Mouse (Mus musculus): ENCODE measurements around the gene Armc9. TPM values are rescaled to one million over a fixed set of nuclear protein-coding genes. Genes with fewer than 3 reads are reported as not detected.

The Armc9 gene
- polyA plus RNA-seq, 1 experiment from 2014 or later: 15.2 TPM

DNA sequence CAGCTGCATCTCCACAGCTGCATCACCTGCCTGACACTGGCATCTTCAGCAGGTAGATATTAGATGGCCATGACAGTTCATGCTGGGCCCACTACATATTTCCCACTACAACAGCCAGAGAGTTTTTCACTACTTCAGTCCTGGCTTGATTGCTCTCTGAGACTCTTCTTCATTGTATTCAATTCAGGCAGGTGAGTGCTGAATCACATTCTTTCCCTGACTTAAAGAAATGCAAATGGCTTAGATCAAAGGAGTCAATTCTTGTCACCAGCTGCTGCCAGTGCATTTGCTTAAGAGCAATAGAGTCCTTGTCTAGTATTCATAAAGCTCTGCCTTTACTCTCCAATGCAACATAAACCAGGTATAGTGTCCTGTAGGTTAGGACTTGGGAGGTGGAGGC is 46.7 kb downstream of the Armc9 start:
- Histone ChIP-seq H3K9ac (no peak overlapping the region), H3K27me3 (replicated peaks) (no peaks in the 10 kb centered on the region), H3K36me3 (peaks cover 73% of the 10 kb centered on the region), H3K4me1 (no peaks in the 10 kb centered on the region), H3K4me3 (no peak overlapping the region), H3K9me3 (replicated peaks) (no peaks in the 10 kb centered on the region), H3K4me2 (no peak overlapping the region), H3K27ac (no peak overlapping the region)
- no peak for ATAC-seq

DNA sequence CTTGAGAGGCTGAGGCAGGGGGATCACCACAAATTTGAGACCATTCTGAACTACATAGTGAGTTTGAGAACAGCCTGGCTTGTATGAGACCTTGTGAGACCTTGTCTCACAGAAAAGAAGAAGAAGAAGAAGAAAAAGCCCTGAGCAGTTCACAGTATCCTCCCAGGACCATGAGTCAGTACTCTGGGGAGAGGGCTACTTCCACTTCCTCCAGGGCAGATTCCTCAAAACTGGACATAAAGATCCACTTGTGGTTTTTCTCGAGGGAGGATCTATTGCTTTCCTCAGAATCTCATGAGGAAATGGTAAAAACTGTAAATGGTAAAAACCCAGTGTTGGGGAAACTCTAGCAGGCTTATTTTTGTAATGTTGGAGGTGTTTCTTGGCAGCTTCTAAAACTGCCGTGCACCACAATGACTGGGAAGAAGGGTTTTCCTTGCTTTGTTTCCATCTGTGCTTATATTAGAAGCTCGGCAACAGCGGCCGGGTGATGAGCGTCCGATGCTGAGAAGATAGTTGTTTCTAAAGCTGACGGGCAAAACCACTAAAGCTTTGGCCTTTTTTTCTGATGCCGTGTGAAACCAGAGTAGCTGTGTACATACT is 48.1 kb downstream of the Armc9 start:
- no peak overlapping the region for H3K9ac ChIP-seq
- H3K4me1 ChIP-seq: no peaks in the 10 kb centered on the region
- H3K27me3 ChIP-seq (replicated peaks): no peaks in the 10 kb centered on the region
- no peak overlapping the region for H3K4me3 ChIP-seq
- H3K36me3 ChIP-seq: peaks cover 77% of the 10 kb centered on the region
- no peaks in the 10 kb centered on the region for H3K9me3 ChIP-seq (replicated peaks)
- no peak overlapping the region for H3K27ac ChIP-seq
- 76% methylated on average over 9 of the region's 9 CpGs for WGBS (ENCODE audit: insufficient replicate concordance)
- ATAC-seq: no peak
- no peak overlapping the region for H3K4me2 ChIP-seq

DNA sequence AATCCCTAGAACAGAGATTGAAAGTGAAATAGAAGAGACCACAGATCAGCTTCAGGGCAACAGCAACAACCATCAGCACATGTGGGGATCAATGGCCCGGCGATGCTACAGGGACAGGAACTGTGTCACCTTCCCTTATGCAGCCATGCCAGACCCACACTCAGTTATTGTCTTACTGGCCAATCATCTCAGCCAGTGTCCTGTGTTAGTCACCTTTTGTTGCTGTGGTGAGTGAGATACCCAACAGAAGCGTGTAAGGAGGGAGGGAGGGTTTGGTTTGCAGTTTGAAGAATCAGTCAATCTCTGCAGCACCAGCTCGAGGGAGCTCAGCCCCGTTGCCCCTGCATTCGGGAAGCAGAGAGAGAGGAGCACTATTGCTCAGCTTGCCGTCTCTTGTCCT is 56.1 kb downstream of the Armc9 start:
- Histone ChIP-seq H3K4me3 (no peak overlapping the region), H3K4me1 (peaks cover 48% of the 10 kb centered on the region), H3K9me3 (replicated peaks) (no peaks in the 10 kb centered on the region), H3K36me3 (peaks cover 32% of the 10 kb centered on the region), H3K4me2 (peak overlapping the region; percentile 56), H3K27ac (0 out of 2 replicates have a peak overlapping the region, but pooled peaks have one; percentile 76), H3K9ac (no peak overlapping the region), H3K27me3 (replicated peaks) (no peaks in the 10 kb centered on the region)
- WGBS (ENCODE audit: insufficient replicate concordance): 76% methylated on average over 7 of the region's 7 CpGs
- no peak for ATAC-seq

DNA sequence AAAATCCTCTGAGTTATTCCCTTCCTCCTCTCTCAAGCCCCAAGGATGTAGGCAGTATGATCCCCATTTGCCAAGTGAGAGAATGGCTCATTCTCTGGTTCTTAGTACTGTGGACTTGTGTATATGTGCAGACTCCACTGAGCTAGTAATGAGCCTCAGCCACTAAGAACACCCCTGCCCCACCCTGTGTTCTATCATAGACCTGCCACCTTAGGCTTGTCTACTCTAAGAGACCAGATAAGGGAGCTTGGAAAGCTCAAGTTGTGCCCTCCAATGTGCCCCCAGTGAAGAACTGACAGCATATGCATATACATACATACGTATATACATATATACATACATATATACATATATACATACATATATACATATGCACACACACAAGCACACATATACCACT is 56.9 kb downstream of the Armc9 start:
- Histone ChIP-seq H3K9me3 (replicated peaks) (no peaks in the 10 kb centered on the region), H3K4me3 (0 out of 2 replicates have a peak overlapping the region, but pooled peaks have one; percentile 8), H3K36me3 (peaks cover 34% of the 10 kb centered on the region), H3K4me2 (peak overlapping the region; percentile 56), H3K27me3 (replicated peaks) (no peaks in the 10 kb centered on the region), H3K27ac (peak overlapping the region; percentile 76), H3K4me1 (peaks cover 52% of the 10 kb centered on the region), H3K9ac (peak overlapping the region; percentile 32)
- 30% methylated on average over 1 of the region's 1 CpGs for WGBS (ENCODE audit: insufficient replicate concordance)
- peak; percentile 96 for ATAC-seq

DNA sequence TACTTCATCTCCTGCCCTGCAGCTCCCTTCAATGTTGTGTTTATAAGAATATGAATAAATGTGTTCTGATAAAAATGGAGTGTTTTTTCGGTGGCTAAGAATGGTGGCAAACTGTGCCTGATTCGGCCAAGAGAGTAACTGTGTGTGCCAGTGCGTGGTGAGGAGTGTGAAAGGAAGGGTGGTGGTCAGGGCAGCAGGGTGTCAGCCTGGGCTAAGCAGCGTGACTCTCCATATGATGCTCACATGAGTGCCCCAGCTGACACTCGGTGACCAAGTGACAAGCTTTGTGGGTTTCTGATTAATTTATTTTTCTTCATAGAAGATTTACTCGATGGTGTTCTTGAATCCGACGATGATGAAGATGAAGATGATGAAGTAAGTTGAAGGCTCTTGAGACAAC is 58.2 kb downstream of the Armc9 start:
- H3K4me3 ChIP-seq: no peak overlapping the region
- no peaks in the 10 kb centered on the region for H3K27me3 ChIP-seq (replicated peaks)
- H3K27ac ChIP-seq: no peak overlapping the region
- peaks cover 31% of the 10 kb centered on the region for H3K36me3 ChIP-seq
- no peaks in the 10 kb centered on the region for H3K9me3 ChIP-seq (replicated peaks)
- H3K4me1 ChIP-seq: peaks cover 52% of the 10 kb centered on the region
- H3K4me2 ChIP-seq: no peak overlapping the region
- no peak for ATAC-seq
- H3K9ac ChIP-seq: no peak overlapping the region
- WGBS (ENCODE audit: insufficient replicate concordance): 88% methylated on average over 8 of the region's 8 CpGs

DNA sequence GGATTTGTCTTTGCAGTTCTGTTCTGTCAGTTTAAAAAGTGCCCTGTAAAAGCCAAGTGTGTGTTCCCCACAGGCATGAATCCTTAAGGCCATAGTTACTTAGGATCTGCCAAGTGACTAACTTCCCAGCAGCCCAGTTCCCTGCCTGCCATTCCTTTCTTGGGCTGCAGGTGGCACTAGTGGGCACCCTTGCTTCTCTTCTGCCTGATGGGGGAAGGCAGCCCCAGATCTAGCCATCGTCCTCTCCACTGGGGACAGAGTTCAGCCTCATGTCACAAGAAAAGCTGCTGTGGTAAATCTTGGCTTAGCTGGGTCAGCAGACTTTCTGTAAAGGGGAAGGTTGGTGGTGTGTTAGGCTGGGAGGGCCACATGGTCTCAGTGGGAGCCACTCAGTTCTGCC is 59.6 kb downstream of the Armc9 start:
- WGBS (ENCODE audit: insufficient replicate concordance): 4% methylated on average over 1 of the region's 1 CpGs
- H3K9ac ChIP-seq: no peak overlapping the region
- H3K4me3 ChIP-seq: no peak overlapping the region
- no peaks in the 10 kb centered on the region for H3K27me3 ChIP-seq (replicated peaks)
- H3K4me2 ChIP-seq: no peak overlapping the region
- peaks cover 17% of the 10 kb centered on the region for H3K36me3 ChIP-seq
- no peaks in the 10 kb centered on the region for H3K9me3 ChIP-seq (replicated peaks)
- H3K4me1 ChIP-seq: peaks cover 52% of the 10 kb centered on the region
- H3K27ac ChIP-seq: 0 out of 2 replicates have a peak overlapping the region, but pooled peaks have one; percentile 25
- peak; percentile 35; the same call in 1 of the 2 replicates for ATAC-seq

DNA sequence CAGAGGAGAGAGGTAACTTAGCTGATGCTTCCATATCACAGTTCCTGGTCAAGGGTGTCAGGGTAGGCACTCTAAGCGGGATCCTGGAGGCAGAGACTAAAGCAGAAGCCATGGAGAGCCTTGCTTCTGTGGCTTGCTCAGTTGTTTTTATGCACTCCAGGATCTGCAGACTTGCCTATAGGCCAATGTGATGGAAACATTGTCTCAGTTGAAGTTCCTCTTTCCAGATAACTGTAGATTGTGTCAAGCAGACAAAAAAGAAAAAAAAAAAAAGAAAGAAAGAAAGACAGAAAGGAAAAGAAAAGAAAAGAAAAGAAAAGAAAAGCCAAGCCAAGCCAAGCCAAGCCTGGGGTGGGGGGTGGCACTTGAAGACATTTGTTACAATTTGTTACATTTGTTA is 60.7 kb downstream of the Armc9 start:
- Histone ChIP-seq H3K4me1 (peaks cover 49% of the 10 kb centered on the region), H3K27me3 (replicated peaks) (no peaks in the 10 kb centered on the region), H3K4me2 (no peak overlapping the region), H3K4me3 (no peak overlapping the region), H3K27ac (no peak overlapping the region), H3K36me3 (peaks cover 13% of the 10 kb centered on the region; the same call in 1 of the 2 replicates), H3K9me3 (replicated peaks) (no peaks in the 10 kb centered on the region), H3K9ac (no peak overlapping the region)
- 73% methylated on average over 1 of the region's 1 CpGs for WGBS (ENCODE audit: insufficient replicate concordance)
- ATAC-seq: no peak

DNA sequence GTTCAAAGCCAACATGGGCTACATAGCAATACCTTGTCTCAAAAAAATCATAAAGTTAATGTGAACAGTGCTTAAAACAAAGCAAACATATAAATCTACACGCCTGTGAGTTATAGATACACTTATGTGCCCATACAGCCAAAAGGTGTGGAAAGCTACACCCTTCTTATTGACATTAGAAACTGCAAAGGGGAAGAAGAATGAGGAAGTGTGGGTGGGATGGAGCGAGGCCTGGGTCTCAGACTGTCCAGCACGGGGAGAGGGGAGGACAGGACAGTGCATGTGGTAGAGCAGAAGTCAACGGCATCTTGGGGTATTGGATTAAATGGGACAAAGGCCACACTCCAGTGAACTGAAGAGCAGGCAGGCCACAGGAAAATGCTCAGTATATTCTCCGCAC is 61.8 kb downstream of the Armc9 start:
- H3K27ac ChIP-seq: no peak overlapping the region
- H3K4me1 ChIP-seq: peaks cover 38% of the 10 kb centered on the region
- H3K27me3 ChIP-seq (replicated peaks): no peaks in the 10 kb centered on the region
- H3K9ac ChIP-seq: no peak overlapping the region
- H3K4me3 ChIP-seq: no peak overlapping the region
- no peaks in the 10 kb centered on the region for H3K9me3 ChIP-seq (replicated peaks)
- 62% methylated on average over 5 of the region's 5 CpGs for WGBS (ENCODE audit: insufficient replicate concordance)
- no peak for ATAC-seq
- H3K36me3 ChIP-seq: peaks cover 13% of the 10 kb centered on the region; the same call in 1 of the 2 replicates
- H3K4me2 ChIP-seq: no peak overlapping the region

DNA sequence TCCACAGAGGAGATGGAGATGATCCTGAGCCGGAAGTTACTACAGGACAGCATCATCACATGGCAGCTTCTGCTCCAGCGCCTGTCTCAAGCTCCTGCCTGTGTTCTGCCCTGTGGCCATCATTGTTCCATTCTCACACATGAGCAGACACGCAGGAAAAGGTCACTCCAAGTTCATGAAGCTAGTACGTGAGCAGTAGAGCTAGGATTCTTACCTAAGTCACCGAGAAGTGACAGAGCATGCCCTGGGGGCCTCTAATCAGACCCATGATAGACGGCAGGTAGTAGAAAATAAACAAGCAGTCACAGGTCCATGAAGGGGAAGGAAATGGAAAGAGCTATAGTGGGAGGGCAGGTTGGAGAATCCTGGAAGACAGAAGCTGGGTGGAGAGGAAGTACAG is 63.4 kb downstream of the Armc9 start:
- 51% methylated on average over 6 of the region's 6 CpGs for WGBS (ENCODE audit: insufficient replicate concordance)
- H3K9ac ChIP-seq: no peak overlapping the region
- no peak for ATAC-seq
- peaks cover 12% of the 10 kb centered on the region; the same call in 1 of the 2 replicates for H3K36me3 ChIP-seq
- peaks cover 23% of the 10 kb centered on the region for H3K4me1 ChIP-seq
- H3K27ac ChIP-seq: no peak overlapping the region
- no peak overlapping the region for H3K4me3 ChIP-seq
- no peaks in the 10 kb centered on the region for H3K9me3 ChIP-seq (replicated peaks)
- no peak overlapping the region for H3K4me2 ChIP-seq
- no peaks in the 10 kb centered on the region for H3K27me3 ChIP-seq (replicated peaks)

DNA sequence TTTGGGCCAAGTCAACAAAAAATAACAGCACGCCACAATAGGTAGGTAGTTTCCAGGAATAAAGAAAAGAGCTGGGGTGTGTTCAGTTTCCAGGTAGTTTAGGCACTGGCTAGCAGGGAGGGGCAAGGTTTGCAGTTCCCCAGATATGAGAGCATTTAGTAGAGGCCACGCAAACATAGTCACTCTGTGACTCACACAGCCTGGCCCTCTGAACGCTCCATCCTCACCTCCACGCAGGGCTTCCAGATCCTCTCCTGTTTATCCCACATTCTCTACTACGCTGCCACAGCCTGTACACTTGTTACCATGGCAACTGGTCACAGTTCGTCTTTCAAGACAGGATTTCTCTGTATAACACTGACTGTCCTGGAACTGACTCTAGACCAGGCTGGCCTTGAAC is 70.6 kb downstream of the Armc9 start:
- H3K4me3 ChIP-seq: no peak overlapping the region
- no peaks in the 10 kb centered on the region for H3K36me3 ChIP-seq
- H3K9me3 ChIP-seq (replicated peaks): no peaks in the 10 kb centered on the region
- peak; percentile 43; the same call in 1 of the 2 replicates for ATAC-seq
- no peak overlapping the region for H3K4me2 ChIP-seq
- peaks cover 52% of the 10 kb centered on the region for H3K4me1 ChIP-seq
- 0 out of 2 replicates have a peak overlapping the region, but pooled peaks have one; percentile 30 for H3K27ac ChIP-seq
- 55% methylated on average over 6 of the region's 6 CpGs for WGBS (ENCODE audit: insufficient replicate concordance)
- no peak overlapping the region for H3K9ac ChIP-seq
- H3K27me3 ChIP-seq (replicated peaks): no peaks in the 10 kb centered on the region

DNA sequence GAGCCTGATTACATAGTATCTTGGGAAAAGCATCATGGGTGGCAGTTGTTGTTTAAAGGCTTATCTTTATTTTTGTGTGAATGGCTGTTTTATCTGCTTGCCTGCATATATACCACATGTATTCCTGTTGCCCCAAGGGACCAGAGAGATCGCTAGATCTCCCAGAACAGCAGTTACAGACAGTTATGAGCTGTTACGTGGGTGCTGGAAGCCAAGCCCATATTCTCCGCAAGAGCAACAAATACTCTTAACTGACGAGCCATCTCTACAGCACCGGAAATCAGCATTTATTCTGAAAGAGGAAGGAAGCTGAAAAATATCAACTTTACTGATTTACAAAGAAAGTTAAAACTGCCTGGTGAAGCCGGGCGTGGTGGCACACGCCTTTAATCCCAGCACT is 74.1 kb downstream of the Armc9 start:
- H3K27me3 ChIP-seq (replicated peaks): no peaks in the 10 kb centered on the region
- 18% methylated on average over 8 of the region's 8 CpGs for WGBS (ENCODE audit: insufficient replicate concordance)
- ATAC-seq: peak; percentile 87
- no peak overlapping the region for H3K9ac ChIP-seq
- no peak overlapping the region for H3K4me3 ChIP-seq
- H3K36me3 ChIP-seq: no peaks in the 10 kb centered on the region
- H3K4me1 ChIP-seq: peaks cover 73% of the 10 kb centered on the region
- peak overlapping the region; percentile 11; the same call in 1 of the 2 replicates for H3K4me2 ChIP-seq
- peak overlapping the region; percentile 86 for H3K27ac ChIP-seq
- no peaks in the 10 kb centered on the region for H3K9me3 ChIP-seq (replicated peaks)

DNA sequence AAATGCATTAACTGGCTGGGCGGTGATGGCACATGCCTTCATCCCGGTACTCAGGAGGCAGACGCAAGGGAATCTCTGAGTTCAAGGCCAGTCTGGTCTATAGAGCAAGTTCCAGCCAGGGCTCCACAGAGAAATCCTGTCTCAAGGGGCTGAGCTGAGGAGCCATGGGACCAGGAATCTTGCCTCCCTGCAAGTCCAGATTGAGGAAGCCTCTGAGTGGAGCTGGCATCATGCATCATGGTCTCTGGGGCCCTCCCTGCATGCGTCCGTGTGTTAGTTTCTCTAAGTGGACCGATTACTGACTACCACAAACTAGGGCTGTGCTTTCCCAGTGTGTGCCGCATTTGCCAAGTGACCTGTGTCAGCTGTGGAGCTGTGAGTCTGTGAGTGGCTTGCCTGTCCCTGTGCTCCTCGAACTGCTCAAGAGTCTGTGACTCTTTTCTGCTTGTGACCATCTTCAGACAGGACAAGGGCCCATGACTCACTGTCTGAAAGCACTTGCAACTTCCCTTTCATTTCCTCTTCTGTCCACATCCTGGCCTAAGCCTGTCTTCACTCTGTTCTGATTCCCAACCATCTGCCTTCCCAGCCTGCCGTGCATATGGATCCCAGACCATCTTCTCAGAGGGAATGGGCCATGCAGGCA is 74.7 kb downstream of the Armc9 start:
- no peaks in the 10 kb centered on the region for H3K27me3 ChIP-seq (replicated peaks)
- peaks cover 76% of the 10 kb centered on the region for H3K4me1 ChIP-seq
- H3K9ac ChIP-seq: no peak overlapping the region
- peak overlapping the region; percentile 11; the same call in 1 of the 2 replicates for H3K4me2 ChIP-seq
- H3K27ac ChIP-seq: peak overlapping the region; percentile 86
- no peak for ATAC-seq
- 64% methylated on average over 9 of the region's 9 CpGs for WGBS (ENCODE audit: insufficient replicate concordance)
- no peaks in the 10 kb centered on the region for H3K9me3 ChIP-seq (replicated peaks)
- no peaks in the 10 kb centered on the region for H3K36me3 ChIP-seq
- no peak overlapping the region for H3K4me3 ChIP-seq
